Mouse (Mus musculus) testis, postnatal 14 days (tissue): Measurements from ENCODE around the gene Pecam1.
A peak's percentile ranks its signal among the peaks of the same experiment; 100 is the strongest.
"Not testable (repeated sequence)": the region's sequence is repeated elsewhere in the genome, so short reads cannot be mapped to it uniquely, and the experiment has no call there.

Experiments used
- DNase-seq: peaks from one replicate; pipeline ENCODE4 v3.0.0; 2021; ENCODE audit warnings: low spot score

Gene Pecam1

GRCm38 (mm10) chr11:106666470-106667107 is 83.8 kb downstream of the Pecam1 start:
- no peak for DNase-seq

- DNase-seq = no peak
These were observed 84.6 kb downstream of the Pecam1 start for GRCm38 (mm10) chr11:106665841-106666240.

- no peak for DNase-seq
These were observed 85.1 kb downstream of the Pecam1 start for GRCm38 (mm10) chr11:106665328-106665727.

GRCm38 (mm10) chr11:106664691-106665090 is 85.7 kb downstream of the Pecam1 start:
- no peak for DNase-seq

- no peak for DNase-seq
These were observed 86.6 kb downstream of the Pecam1 start for GRCm38 (mm10) chr11:106663838-106664237.

GRCm38 (mm10) chr11:106662634-106663407 is 87.6 kb downstream of the Pecam1 start:
- no peak for DNase-seq

GRCm38 (mm10) chr11:106660453-106661081 is 89.9 kb downstream of the Pecam1 start:
- DNase-seq = no peak

- DNase-seq = peak; percentile 52
These were observed 90.7 kb downstream of the Pecam1 start for GRCm38 (mm10) chr11:106659598-106660295.

- DNase-seq = peak; percentile 74
These were observed 92.2 kb downstream of the Pecam1 start for GRCm38 (mm10) chr11:106658051-106658880.

GRCm38 (mm10) chr11:106656896-106657498 is 93.4 kb downstream of the Pecam1 start:
- DNase-seq = not testable (repeated sequence)

- DNase-seq = peak; percentile 64
These were observed 102.1 kb downstream of the Pecam1 start for GRCm38 (mm10) chr11:106648347-106648746.

- no peak for DNase-seq
These were observed 107.3 kb downstream of the Pecam1 start for GRCm38 (mm10) chr11:106642966-106643637.

GRCm38 (mm10) chr11:106641580-106641979 is 108.8 kb downstream of the Pecam1 start:
- DNase-seq = no peak

GRCm38 (mm10) chr11:106640059-106640458 is 110.4 kb downstream of the Pecam1 start:
- no peak for DNase-seq

- DNase-seq = no peak
These were observed 111.1 kb downstream of the Pecam1 start for GRCm38 (mm10) chr11:106639356-106639692.

GRCm38 (mm10) chr11:106638551-106639355 is 111.7 kb downstream of the Pecam1 start:
- DNase-seq = no peak

- no peak for DNase-seq
These were observed 112.7 kb downstream of the Pecam1 start for GRCm38 (mm10) chr11:106637754-106638153.

GRCm38 (mm10) chr11:106635946-106636345 is 114.5 kb downstream of the Pecam1 start:
- no peak for DNase-seq

GRCm38 (mm10) chr11:106634175-106634574 is 116.3 kb downstream of the Pecam1 start:
- DNase-seq = not testable (repeated sequence)

- DNase-seq = no peak
These were observed 117.0 kb downstream of the Pecam1 start for GRCm38 (mm10) chr11:106633456-106633855.
